Mouse (Mus musculus) myocyte (in vitro differentiated cells): Measurements from ENCODE around the gene Gpr182. TPM values are rescaled to one million over a fixed set of nuclear protein-coding genes. Genes with fewer than 3 reads are reported as not detected.

ENCODE experiments used
- H3K27me3 ChIP-seq: one replicate; pipeline ENCODE4 v1.6.1; 2011; ENCODE audit not compliant: control insufficient read depth, insufficient read depth, insufficient read length
- H3K36me3 ChIP-seq: one replicate; pipeline ENCODE4 v1.6.1; 2011; ENCODE audit not compliant: control insufficient read depth, insufficient read depth
- H3K4me2 ChIP-seq: one replicate; pipeline ENCODE4 v1.6.1; 2011; ENCODE audit warnings: low read depth, control low read depth
- H3K4me3 ChIP-seq: one replicate; pipeline ENCODE4 v1.5.1; 2011; ENCODE audit warnings: mild to moderate bottlenecking, control low read depth, moderate library complexity
- H3K79me2 ChIP-seq: one replicate; pipeline ENCODE4 v1.6.1; 2011; ENCODE audit not compliant: control insufficient read depth, insufficient read depth
- H3ac ChIP-seq: one replicate; pipeline ENCODE4 v1.6.1; 2011; ENCODE audit not compliant: control insufficient read depth, insufficient read length
- CEBPB ChIP-seq: IDR thresholded peaks from 2 replicates; pipeline ENCODE4 v1.6.1; 2011; ENCODE audit warnings: mild to moderate bottlenecking, moderate library complexity; ENCODE audit not compliant: poor library complexity, insufficient read depth, severe bottlenecking
- E2F4 ChIP-seq: IDR thresholded peaks from one replicate; pipeline ENCODE4 v1.6.1; 2011; ENCODE audit warnings: mild to moderate bottlenecking, control low read depth, moderate library complexity; ENCODE audit not compliant: insufficient read depth
- MAX ChIP-seq: IDR thresholded peaks from one replicate; pipeline ENCODE4 v1.6.1; 2011; ENCODE audit warnings: low read depth, mild to moderate bottlenecking, control low read depth
- MYOG ChIP-seq, 3 experiments: IDR thresholded peaks; one replicate each; pipeline ENCODE4 v1.6.1; 2011; ENCODE audit warnings: control low read depth in 2 of 3, low read depth in 2 of 3, mild to moderate bottlenecking in 2 of 3; ENCODE audit not compliant: insufficient read length in 2 of 3, control insufficient read depth in 1 of 3, insufficient read depth in 1 of 3
- POLR2A ChIP-seq: IDR thresholded peaks from one replicate; pipeline ENCODE4 v1.6.1; 2011; ENCODE audit warnings: low read depth, mild to moderate bottlenecking, control low read depth, moderate library complexity; ENCODE audit not compliant: insufficient read length
- POLR2AphosphoS2 ChIP-seq: IDR thresholded peaks from one replicate; pipeline ENCODE4 v1.6.1; 2011; ENCODE audit warnings: low read depth, control low read depth; ENCODE audit not compliant: insufficient read length
- REST ChIP-seq: IDR thresholded peaks from one replicate; pipeline ENCODE4 v1.6.1; 2011; ENCODE audit warnings: mild to moderate bottlenecking, control low read depth, moderate library complexity; ENCODE audit not compliant: insufficient read depth, insufficient read length
- SRF ChIP-seq: IDR thresholded peaks from one replicate; pipeline ENCODE4 v1.6.1; 2011; ENCODE audit warnings: low read depth; ENCODE audit not compliant: control insufficient read depth, insufficient read length
- USF1 ChIP-seq: IDR thresholded peaks from one replicate; pipeline ENCODE4 v1.6.1; 2011; ENCODE audit warnings: low read depth, mild to moderate bottlenecking, control low read depth, moderate library complexity
- polyA plus RNA-seq: library from polyadenylated mRNA; unstranded; fragments of >200 nt; fragmentation: generic; extraction: Trizol; gene quantifications from one replicate; pipeline ENCODE4 v1.2.1, GENCODE M21; 2012; ENCODE audit warnings: missing spikeins

The Gpr182 gene
- polyA plus RNA-seq, 1 experiment = 0.11 TPM

DNA sequence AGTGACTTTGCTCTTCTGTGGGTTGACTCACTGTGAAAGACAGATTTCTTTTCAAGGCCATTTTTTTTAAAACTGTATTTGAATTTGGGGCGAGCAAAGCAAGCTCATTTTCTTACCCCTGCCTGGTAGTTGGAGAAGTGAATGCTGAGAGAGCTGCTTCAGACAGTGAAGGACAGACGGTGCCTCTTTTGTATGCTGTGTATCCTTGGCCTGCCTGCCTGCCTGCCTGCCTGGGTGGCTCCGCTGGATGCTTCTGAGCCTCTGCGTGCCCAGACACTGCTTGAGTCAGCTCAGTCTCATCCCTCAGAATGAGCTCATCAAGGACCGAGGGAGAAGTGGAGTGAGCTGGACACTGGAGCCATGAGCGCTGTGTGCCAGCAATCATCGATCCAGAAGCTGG is 52.6 kb downstream of the Gpr182 start:
- H3K27me3 ChIP-seq = no peaks in the 10 kb centered on the region
- no peak overlapping the region for H3K4me3 ChIP-seq
- H3K79me2 ChIP-seq = no peaks in the 10 kb centered on the region
- no peak overlapping the region for H3K4me2 ChIP-seq
- no peak for TF ChIP-seq POLR2AphosphoS2
- TF ChIP-seq POLR2A = no peak
- no peak for TF ChIP-seq MAX
- TF ChIP-seq SRF = no peak
- TF ChIP-seq USF1 = no peak
- no peak for TF ChIP-seq E2F4
- TF ChIP-seq REST = no peak
- TF ChIP-seq CEBPB = no peak
- no peak for TF ChIP-seq MYOG (IDR thresholded peaks at IDR 0.05; ENCODE audit: control insufficient read depth in 1 of 3, insufficient read depth in 1 of 3, insufficient read length in 2 of 3, low read depth in 2 of 3)
- H3ac ChIP-seq = no peak overlapping the region
- peaks cover 4% of the 10 kb centered on the region for H3K36me3 ChIP-seq

Other genes starting within 250 kb of the Gpr182 start
- 2.9 TPM for gene Ndufa4l2, start 236.8 kb downstream of the Gpr182 start, polyA plus RNA-seq
- 535 TPM for gene Shmt2, start 229.3 kb downstream of the Gpr182 start, polyA plus RNA-seq
- gene Nxph4, start 217.2 kb downstream of the Gpr182 start, polyA plus RNA-seq = 3.9 TPM
- gene Lrp1, start 130.6 kb downstream of the Gpr182 start, polyA plus RNA-seq = 244 TPM
- 0.26 TPM for gene Stat6, start 108.7 kb downstream of the Gpr182 start, polyA plus RNA-seq
- gene Nemp1, start 84.8 kb downstream of the Gpr182 start, polyA plus RNA-seq = 5.6 TPM
- 68.7 TPM for gene Nab2, start 83.2 kb downstream of the Gpr182 start, polyA plus RNA-seq
- 0.35 TPM for gene Myo1a, start 46.6 kb downstream of the Gpr182 start, polyA plus RNA-seq
- gene Tac2, start 27.3 kb downstream of the Gpr182 start, polyA plus RNA-seq = 0.18 TPM
- 3.2 TPM for gene Zbtb39, start 12.2 kb downstream of the Gpr182 start, polyA plus RNA-seq
- 0.01 TPM for gene Rdh1, start 8.0 kb upstream of the Gpr182 start, polyA plus RNA-seq
- 0.13 TPM for gene Rdh16f1, start 8.1 kb upstream of the Gpr182 start, polyA plus RNA-seq
- gene Rdh9, start 24.7 kb upstream of the Gpr182 start, polyA plus RNA-seq = 0.02 TPM
- gene Rdh16, start 49.4 kb upstream of the Gpr182 start, polyA plus RNA-seq = not detected
- not detected for gene Rdh19, start 98.2 kb upstream of the Gpr182 start, polyA plus RNA-seq
- 0.06 TPM for gene Rdh16f2, start 114.7 kb upstream of the Gpr182 start, polyA plus RNA-seq
- gene Rdh7, start 137.1 kb upstream of the Gpr182 start, polyA plus RNA-seq = not detected
- not detected for gene Sdr9c7, start 146.8 kb upstream of the Gpr182 start, polyA plus RNA-seq